Mouse (Mus musculus): ENCODE data around the gene Dcxr. TPM values are rescaled to one million over a fixed set of nuclear protein-coding genes. Genes with fewer than 3 reads are reported as not detected.
"Not testable (repeated sequence)": the region's sequence is repeated elsewhere in the genome, so short reads cannot be mapped to it uniquely, and the experiment has no call there.

The Dcxr gene
- polyA plus RNA-seq, 1 experiment = 65.6 TPM

GRCm38 (mm10) chr11:120682683-120683082 lies 44.4 kb downstream of the Dcxr start:
- peaks cover 15% of the 10 kb centered on the region for H3K4me1 ChIP-seq (ENCODE audit: control insufficient read depth, insufficient read depth, low read length)
- H3K4me3 ChIP-seq (ENCODE audit: insufficient read depth, low read length) = no peak overlapping the region
- no peak overlapping the region for H3K27ac ChIP-seq (ENCODE audit: insufficient read depth, low read depth, low read length)
- TF ChIP-seq POLR2A (IDR thresholded peaks at IDR 0.05; ENCODE audit: borderline replicate concordance, low read depth, low read length) (no peak), CTCF (IDR thresholded peaks at IDR 0.05; ENCODE audit: low read depth, low read length) (no peak)

GRCm38 (mm10) chr11:120679909-120680308 lies 47.2 kb downstream of the Dcxr start:
- no peak overlapping the region for H3K4me3 ChIP-seq (ENCODE audit: insufficient read depth, low read length)
- no peak overlapping the region for H3K27ac ChIP-seq (ENCODE audit: insufficient read depth, low read depth, low read length)
- H3K4me1 ChIP-seq (ENCODE audit: control insufficient read depth, insufficient read depth, low read length) = peaks cover 22% of the 10 kb centered on the region
- no peak for TF ChIP-seq POLR2A (IDR thresholded peaks at IDR 0.05; ENCODE audit: borderline replicate concordance, low read depth, low read length)
- TF ChIP-seq CTCF (IDR thresholded peaks at IDR 0.05; ENCODE audit: low read depth, low read length) = no peak

GRCm38 (mm10) chr11:120676951-120677350 lies 50.1 kb downstream of the Dcxr start:
- H3K4me3 ChIP-seq (ENCODE audit: insufficient read depth, low read length) = no peak overlapping the region
- TF ChIP-seq CTCF (IDR thresholded peaks at IDR 0.05; ENCODE audit: low read depth, low read length) (no peak), POLR2A (IDR thresholded peaks at IDR 0.05; ENCODE audit: borderline replicate concordance, low read depth, low read length) (no peak)
- peaks cover 20% of the 10 kb centered on the region for H3K4me1 ChIP-seq (ENCODE audit: control insufficient read depth, insufficient read depth, low read length)
- H3K27ac ChIP-seq (ENCODE audit: insufficient read depth, low read depth, low read length) = no peak overlapping the region

GRCm38 (mm10) chr11:120675875-120676274 lies 51.2 kb downstream of the Dcxr start:
- H3K27ac ChIP-seq (ENCODE audit: insufficient read depth, low read depth, low read length); H3K4me3 ChIP-seq (ENCODE audit: insufficient read depth, low read length): not testable (repeated sequence)
- H3K4me1 ChIP-seq (ENCODE audit: control insufficient read depth, insufficient read depth, low read length) = peaks cover 20% of the 10 kb centered on the region

Other genes with a start within 250 kb of the Dcxr start
- 43.3 and 46.7 TPM in 2 replicates for gene Mrpl12, start 242.7 kb downstream of the Dcxr start, polyA plus RNA-seq (2012; ENCODE audit: insufficient read depth, insufficient read length, missing spikeins)
- gene Slc25a10, start 235.4 kb downstream of the Dcxr start, polyA plus RNA-seq (2012; ENCODE audit: insufficient read depth, insufficient read length, missing spikeins) = 62.9 and 65.6 TPM in 2 replicates
- gene Gcgr, start 196.6 kb downstream of the Dcxr start, polyA plus RNA-seq (2012; ENCODE audit: insufficient read depth, insufficient read length, missing spikeins) = not detected in 2 replicates
- gene Mcrip1, start 177.6 kb downstream of the Dcxr start, polyA plus RNA-seq (2012; ENCODE audit: insufficient read depth, insufficient read length, missing spikeins) = 63.5 and 64.0 TPM in 2 replicates
- not detected in 2 replicates for gene Ppp1r27, start 176.1 kb downstream of the Dcxr start, polyA plus RNA-seq (2012; ENCODE audit: insufficient read depth, insufficient read length, missing spikeins)
- gene P4hb, start 154.0 kb downstream of the Dcxr start, polyA plus RNA-seq (2012; ENCODE audit: insufficient read depth, insufficient read length, missing spikeins) = 292 and 334 TPM in 2 replicates
- 628 and 760 TPM in 2 replicates for gene Arhgdia, start 145.7 kb downstream of the Dcxr start, polyA plus RNA-seq (2012; ENCODE audit: insufficient read depth, insufficient read length, missing spikeins)
- gene Alyref, start 128.9 kb downstream of the Dcxr start, polyA plus RNA-seq (2012; ENCODE audit: insufficient read depth, insufficient read length, missing spikeins) = 97.5 and 121 TPM in 2 replicates
- gene Anapc11, start 128.9 kb downstream of the Dcxr start, polyA plus RNA-seq (2012; ENCODE audit: insufficient read depth, insufficient read length, missing spikeins) = 127 and 128 TPM in 2 replicates
- gene Npb, start 118.8 kb downstream of the Dcxr start, polyA plus RNA-seq (2012; ENCODE audit: insufficient read depth, insufficient read length, missing spikeins) = 1.4 TPM in 1 of 2 replicates, not detected in the other
- 52.4 and 64.5 TPM in 2 replicates for gene Pcyt2, start 109.3 kb downstream of the Dcxr start, polyA plus RNA-seq (2012; ENCODE audit: insufficient read depth, insufficient read length, missing spikeins)
- 78.5 and 91.5 TPM in 2 replicates for gene Sirt7, start 102.0 kb downstream of the Dcxr start, polyA plus RNA-seq (2012; ENCODE audit: insufficient read depth, insufficient read length, missing spikeins)
- gene Mafg, start 93.7 kb downstream of the Dcxr start, polyA plus RNA-seq (2012; ENCODE audit: insufficient read depth, insufficient read length, missing spikeins) = 76.0 and 77.5 TPM in 2 replicates
- gene Pycr1, start 83.5 kb downstream of the Dcxr start, polyA plus RNA-seq (2012; ENCODE audit: insufficient read depth, insufficient read length, missing spikeins) = 0.61 and 0.78 TPM in 2 replicates
- gene Myadml2, start 79.1 kb downstream of the Dcxr start, polyA plus RNA-seq (2012; ENCODE audit: insufficient read depth, insufficient read length, missing spikeins) = not detected in 2 replicates
- gene Notum, start 66.1 kb downstream of the Dcxr start, polyA plus RNA-seq (2012; ENCODE audit: insufficient read depth, insufficient read length, missing spikeins) = not detected in 2 replicates
- gene Aspscr1, start 54.3 kb downstream of the Dcxr start, polyA plus RNA-seq (2012; ENCODE audit: insufficient read depth, insufficient read length, missing spikeins) = 42.8 and 50.5 TPM in 2 replicates
- 109 and 110 TPM in 2 replicates for gene Cenpx, start 13.5 kb downstream of the Dcxr start, polyA plus RNA-seq (2012; ENCODE audit: insufficient read depth, insufficient read length, missing spikeins)
- 34.3 and 46.1 TPM in 2 replicates for gene Lrrc45, start 13.4 kb downstream of the Dcxr start, polyA plus RNA-seq (2012; ENCODE audit: insufficient read depth, insufficient read length, missing spikeins)
- 14.3 and 18.1 TPM in 2 replicates for gene Rac3, start 5.8 kb downstream of the Dcxr start, polyA plus RNA-seq (2012; ENCODE audit: insufficient read depth, insufficient read length, missing spikeins)
- gene Cbr2, start 4.8 kb upstream of the Dcxr start, polyA plus RNA-seq (2012; ENCODE audit: insufficient read depth, insufficient read length, missing spikeins) = 57.0 and 81.4 TPM in 2 replicates
- gene Hmga1b, start 35.5 kb upstream of the Dcxr start, polyA plus RNA-seq (2012; ENCODE audit: insufficient read depth, insufficient read length, missing spikeins) = 13.2 and 32.4 TPM in 2 replicates
- 18.3 and 22.6 TPM in 2 replicates for gene Rfng, start 56.9 kb upstream of the Dcxr start, polyA plus RNA-seq (2012; ENCODE audit: insufficient read depth, insufficient read length, missing spikeins)
- gene Gps1, start 57.0 kb upstream of the Dcxr start, polyA plus RNA-seq (2012; ENCODE audit: insufficient read depth, insufficient read length, missing spikeins) = 34.7 and 41.1 TPM in 2 replicates
- 22.7 and 28.5 TPM in 2 replicates for gene Dus1l, start 69.1 kb upstream of the Dcxr start, polyA plus RNA-seq (2012; ENCODE audit: insufficient read depth, insufficient read length, missing spikeins)
- 6.9 and 8.1 TPM in 2 replicates for gene Fasn, start 97.3 kb upstream of the Dcxr start, polyA plus RNA-seq (2012; ENCODE audit: insufficient read depth, insufficient read length, missing spikeins)
- 3.0 and 4.1 TPM in 2 replicates for gene Ccdc57, start 205.6 kb upstream of the Dcxr start, polyA plus RNA-seq (2012; ENCODE audit: insufficient read depth, insufficient read length, missing spikeins)
- 45.2 and 50.5 TPM in 2 replicates for gene Slc16a3, start 221.2 kb upstream of the Dcxr start, polyA plus RNA-seq (2012; ENCODE audit: insufficient read depth, insufficient read length, missing spikeins)